Mouse (Mus musculus): ENCODE data around the gene 1700016H13Rik.

Gene 1700016H13Rik

DNA sequence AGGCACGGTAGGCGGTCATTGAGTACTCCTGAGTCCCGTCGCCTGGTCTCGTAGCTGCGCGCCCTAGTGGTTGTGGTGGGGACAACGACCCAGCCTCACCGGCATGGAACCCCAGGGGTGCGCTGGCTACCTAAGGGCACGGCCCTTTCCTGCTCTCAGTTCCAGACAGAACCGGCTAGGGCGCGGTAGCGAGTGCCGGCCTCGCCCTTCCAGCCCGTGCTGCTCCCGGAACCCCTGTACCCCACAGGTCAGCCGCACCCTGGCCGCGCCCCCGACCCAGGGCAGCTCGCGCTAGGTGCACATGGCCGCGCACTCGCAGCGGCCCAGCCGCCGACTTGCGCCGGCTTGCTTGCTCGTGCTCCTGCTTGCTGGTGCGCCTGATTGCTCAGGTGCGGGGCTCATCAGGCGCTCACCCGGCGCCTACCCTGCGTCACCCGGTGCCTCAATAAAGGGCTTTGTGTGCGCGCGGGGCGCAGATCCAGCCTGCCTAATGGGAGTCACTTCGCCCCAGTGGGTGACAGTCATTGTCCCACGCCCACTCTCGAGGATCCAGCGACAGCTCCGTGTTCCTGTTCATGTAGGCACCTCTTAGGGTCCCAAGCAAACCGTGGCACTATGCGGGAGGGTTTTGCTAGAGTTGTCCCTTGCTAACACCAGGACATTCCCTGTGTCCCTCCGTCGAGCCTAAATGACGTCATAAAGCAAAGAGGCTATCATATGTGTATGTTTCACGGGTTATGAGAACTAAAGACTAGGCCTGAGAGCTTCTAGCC, at the start of gene 1700016H13Rik:
TSS of gene 1700016H13Rik (minus strand) at position 665 of the 773 bp plus-strand sequence.
- peak; percentile 64 for DNase-seq (ENCODE audit: low read depth, low spot score)

DNA sequence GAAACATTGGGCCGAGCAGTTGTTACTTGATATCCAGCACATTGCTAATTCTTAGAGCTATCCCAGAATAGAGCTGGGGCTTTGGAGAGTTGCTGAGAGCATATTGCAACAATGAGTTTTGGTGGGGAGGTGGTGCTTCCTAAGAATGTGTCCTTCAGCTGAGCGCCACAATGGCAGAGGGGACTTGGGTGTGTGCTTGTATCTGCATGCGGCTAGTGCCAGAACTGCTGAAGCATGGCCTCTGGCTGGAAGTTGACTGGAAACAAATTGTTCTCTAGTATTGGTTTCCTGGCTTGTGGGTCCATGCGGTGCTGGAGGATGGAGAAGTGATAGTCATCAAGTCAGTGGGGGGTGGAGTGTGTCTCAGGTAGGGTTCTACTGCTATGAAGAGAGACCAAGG, 49.5 kb upstream of the 1700016H13Rik start:
- no peak for DNase-seq (ENCODE audit: low read depth, low spot score)

DNA sequence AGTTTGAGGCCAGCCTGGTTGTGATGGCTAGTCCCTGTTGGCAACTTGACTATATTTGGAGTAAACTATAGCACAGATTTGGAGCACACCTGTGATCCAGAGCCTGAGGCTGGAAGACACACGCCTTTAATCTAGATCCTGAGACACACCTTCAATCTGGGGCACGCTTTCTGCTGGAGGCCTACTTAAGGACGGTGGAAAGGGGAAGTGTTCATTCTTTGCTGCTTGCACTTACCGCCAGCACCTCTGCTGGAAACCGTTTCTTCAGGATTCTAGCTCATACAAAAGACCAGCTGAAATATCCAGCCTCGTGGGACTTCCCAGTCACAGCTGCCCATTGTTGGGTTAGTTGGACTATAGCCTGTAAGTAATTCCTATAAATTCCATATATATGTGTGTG, 46.7 kb upstream of the 1700016H13Rik start:
- no peak for DNase-seq (ENCODE audit: low read depth, low spot score)

DNA sequence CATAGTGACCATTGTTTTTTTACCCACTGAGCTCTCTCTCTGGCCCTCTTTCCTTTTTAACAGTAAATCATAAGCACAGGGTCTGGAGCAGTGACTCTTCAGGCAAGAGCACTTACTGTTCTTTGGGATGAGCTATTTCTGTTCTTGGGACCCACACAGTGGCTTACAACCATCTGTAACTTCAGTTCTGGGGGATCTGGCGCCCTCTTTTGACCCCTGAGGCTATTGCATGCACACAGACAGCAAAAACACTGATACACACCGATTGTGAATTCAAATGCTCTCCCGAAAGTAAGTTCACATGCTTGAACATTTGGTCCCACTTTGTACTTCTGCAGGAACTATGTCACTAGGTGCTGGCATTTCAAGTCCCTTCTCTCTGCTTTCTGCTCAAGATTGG, 45.7 kb upstream of the 1700016H13Rik start:
- no peak for DNase-seq (ENCODE audit: low read depth, low spot score)

DNA sequence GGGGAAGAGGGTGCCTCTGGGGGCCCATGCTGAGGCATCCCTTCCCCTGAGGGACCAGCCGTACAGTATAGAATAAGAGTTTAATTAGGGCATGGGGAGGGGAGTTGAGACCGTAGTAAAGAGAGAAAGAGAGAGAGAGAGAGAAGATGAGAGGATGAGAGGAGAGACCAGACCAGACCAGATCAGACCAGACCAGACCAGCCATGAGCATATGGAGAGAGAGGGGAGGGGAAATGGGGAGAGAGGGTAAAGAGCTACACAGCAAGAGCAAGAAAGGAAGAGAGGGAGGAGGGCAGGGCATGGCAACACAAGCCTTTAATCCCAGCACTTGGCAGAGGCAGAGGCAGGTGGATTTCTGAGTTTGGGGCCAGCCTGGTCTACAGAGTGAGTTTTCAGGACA, 44.9 kb upstream of the 1700016H13Rik start:
- DNase-seq (ENCODE audit: low read depth, low spot score), result no peak

DNA sequence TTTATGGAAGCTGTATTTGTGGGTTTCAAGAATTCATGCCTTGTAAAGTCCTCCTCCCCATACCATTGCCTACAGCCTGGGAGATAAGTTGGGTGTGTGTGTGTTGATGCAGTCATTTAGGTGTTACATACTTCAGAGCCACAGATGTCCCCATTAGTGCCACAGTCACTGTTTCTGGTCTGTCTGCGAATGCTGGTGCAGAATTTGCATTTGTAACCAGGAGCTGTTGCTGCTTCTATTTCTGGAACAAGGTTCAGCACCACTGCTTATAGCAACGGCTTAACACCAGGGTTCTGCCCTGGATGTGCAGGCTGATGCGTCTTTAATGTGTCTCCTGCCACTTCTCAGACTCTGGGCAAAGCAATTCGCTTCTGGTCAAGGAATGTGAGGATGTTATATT, 43.7 kb upstream of the 1700016H13Rik start:
- DNase-seq (ENCODE audit: low read depth, low spot score), result no peak

DNA sequence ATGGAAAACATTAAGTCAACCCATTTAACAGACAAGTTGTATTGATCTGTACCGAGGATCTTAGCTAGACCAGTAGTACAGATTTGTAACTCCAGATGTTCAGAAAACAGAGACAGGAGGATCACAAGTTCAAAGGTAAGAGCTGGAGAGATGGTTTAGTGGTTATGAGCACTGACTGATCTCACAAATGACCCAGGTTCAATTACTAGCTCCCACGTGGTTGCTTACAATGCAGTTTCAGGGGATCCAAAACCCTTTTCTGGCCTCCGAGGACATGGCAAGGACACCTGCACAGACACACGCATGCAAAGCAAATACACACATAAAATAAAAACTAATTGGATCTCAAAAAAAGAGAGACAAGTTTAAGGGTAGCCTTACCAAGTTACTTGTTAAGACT, 42.8 kb upstream of the 1700016H13Rik start:
- DNase-seq (ENCODE audit: low read depth, low spot score), result no peak

DNA sequence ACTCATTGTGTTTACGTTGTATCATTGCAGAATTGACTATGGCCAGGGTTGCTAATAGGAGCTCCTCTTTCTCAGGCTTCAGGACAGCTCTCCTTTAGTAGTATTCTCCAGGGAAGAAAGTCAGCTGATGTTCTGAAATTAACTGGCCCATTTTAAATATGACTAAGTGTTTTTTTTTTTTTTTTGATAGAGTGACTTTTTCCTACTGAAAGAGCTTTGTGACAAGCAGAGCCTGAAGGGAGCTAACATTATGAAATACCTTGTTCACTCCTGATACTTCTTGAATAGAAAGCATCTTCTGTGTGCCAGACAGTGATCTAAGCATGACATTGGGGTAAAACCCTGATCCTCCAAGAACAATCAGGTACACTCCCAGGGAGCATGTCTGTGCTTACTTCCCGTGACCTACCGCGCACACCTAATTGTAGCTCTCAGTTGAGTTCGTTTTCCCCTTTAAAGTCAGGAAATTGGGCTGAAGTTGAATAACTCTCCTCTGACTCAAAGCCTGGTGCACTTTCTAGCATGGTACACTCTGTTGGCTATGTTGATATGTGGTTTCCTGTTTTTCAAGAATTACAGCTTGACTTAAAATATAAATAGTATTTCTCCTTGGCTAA, 42.2 kb upstream of the 1700016H13Rik start:
- no peak for DNase-seq (ENCODE audit: low read depth, low spot score)

DNA sequence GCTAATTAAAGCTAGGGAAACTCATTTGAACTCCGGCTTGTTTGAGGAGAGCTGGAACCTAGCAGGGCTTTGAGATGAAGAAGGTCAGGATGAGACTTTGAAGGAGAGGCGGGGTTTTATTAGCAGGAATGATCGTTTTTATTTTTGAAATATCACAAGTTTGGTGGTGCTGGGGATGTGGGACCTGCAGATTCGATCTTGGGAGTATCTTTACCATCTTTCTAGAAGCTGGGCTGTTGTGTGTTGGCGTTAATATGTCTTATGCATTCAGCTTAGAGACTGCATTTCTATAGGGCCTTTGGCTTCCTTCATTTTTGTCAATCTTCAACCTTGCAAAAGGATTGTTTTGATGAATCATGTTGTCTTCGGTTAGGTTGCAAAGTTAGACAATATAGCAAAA, 38.3 kb upstream of the 1700016H13Rik start:
- DNase-seq (ENCODE audit: low read depth, low spot score), result no peak

DNA sequence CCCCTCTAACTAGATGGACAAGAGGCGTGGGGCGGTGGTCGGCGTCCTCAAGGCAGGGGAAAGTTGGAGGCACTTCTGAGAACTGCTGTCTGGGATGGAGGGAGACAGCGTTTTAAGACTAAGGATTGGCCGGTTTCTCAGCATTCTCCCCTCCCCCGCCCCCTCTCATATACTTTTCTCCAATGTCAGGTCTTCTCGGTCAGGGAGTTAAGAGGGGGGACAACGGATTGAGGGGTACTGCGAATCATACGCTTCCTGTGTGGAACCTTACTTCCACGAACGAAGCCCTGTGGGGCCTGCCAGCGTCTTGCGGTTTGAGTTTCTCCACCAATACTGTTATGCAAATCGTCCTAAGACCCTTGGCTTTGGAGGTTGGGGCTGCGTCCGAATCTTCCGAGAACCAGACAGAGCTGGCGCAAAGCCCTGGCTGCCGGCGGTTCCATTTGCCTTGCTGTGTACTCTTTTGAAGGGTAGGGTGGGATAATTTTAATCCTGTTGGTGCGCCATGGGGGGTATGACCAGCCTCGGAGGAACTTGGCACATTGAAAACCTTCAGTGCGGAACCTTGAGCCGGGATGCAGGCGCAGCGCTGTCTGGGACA, 37.3 kb upstream of the 1700016H13Rik start:
- peak; percentile 12 for DNase-seq (ENCODE audit: low read depth, low spot score)

DNA sequence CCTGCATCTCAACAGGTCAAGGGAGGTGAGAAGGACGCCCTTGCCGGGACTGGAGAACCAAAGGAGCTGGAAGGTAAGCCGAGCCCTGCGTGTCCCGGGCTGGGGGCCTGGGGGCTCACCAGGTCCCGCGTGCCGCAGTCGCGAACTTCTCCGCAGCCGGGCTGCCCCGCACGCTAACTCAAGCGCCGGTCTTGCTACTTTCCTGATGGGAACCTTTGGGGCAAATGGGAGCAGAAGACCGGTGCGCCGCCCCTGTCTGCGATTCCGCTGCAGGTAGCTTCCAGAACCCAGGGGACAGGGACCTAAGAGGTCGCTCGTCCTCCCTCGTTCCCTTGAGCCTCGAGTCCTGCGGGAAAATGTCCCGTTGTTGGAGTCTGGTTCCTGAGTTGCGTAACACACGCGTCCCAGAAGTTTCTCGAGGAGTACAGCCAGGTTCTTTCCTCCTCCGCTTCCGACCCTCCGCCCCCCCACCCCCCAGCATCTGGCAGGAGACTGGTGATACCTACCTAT, 36.8 kb upstream of the 1700016H13Rik start:
- no peak for DNase-seq (ENCODE audit: low read depth, low spot score)

DNA sequence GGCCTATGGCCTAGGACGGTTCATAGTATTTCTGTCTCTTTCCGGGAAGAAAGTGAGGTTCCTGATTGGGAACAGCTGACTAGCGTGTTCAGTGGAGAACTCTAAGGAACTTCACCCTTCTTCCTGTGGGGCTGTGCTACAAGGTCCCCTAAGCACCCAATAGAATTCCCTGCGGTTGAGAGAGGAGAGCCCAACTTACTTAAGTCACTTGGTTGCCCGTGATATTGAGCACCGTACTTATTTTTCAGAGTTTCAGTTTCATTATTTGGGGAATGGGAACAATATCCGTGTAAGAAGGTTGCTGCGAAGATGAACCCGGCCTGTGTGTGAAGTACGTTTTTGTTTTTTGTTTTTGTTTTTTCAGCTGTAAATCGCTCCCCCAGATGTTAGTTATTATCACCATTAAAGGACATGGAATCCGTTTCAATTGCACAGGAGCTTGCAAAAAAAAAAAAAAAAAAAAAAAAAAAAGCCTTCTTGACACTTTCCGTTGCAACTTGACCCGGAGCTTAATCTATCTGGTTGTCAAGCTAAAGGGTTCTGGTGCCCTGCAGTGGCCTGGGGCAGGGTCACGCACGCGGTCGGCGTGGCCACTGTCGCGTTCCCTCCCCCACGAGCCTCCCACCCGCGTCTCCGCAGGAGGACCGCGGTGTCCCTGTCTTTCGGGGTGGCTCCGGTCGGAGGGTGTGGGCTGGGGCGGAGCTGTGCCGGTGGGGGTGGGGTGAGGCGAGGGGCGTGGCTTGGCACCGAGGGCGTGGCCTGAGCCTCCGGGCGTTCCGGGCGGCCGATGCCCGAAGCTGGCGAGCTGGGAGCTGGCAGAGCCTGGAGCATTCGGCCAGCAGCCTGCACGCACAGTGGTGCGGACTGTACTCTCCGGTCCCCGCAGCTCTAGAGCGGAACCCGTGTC, 36.1 kb upstream of the 1700016H13Rik start, which contains the start of gene Aff1:
TSS of gene Aff1 (plus strand) at position 751 of the 907 bp plus-strand sequence.
- peak; percentile 63 for DNase-seq (ENCODE audit: low read depth, low spot score)

DNA sequence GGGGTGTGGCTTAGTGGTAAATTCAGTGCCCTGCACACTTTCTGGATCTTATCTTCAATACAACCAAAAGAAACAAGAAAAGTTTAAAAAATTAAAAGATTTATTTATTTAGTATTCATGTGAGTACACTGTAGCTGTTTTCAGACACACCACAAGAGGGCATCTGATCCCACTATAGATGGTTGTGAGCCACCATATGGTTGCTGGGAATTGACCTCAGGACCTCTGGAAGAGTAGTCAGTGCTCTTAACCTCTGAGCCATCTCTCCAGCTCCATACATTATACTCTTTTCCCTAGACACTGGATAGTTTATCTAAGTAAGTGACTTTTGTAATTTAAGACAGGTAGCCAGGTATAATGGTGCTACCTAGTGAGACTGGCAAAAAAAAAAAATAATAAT, 35.4 kb upstream of the 1700016H13Rik start:
- DNase-seq (ENCODE audit: low read depth, low spot score), result no peak

DNA sequence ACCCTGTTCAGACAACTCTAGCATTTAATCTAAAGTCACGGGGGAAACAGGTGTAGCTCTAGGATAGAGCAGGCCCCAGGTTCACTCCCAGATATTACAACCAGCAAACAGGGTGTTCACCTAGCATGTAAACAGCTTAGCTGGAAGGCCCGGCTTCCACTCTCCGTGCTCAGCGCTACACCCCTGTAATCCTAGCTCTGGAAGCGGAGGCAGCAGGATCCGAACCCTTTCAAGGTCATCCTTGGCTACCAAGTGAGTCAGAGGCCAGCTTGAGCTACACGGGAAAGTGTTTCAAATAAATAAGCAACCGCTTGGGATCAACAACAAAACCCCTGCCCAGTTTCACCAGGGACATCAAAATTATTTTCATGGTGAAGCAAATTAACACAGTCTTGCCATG, 34.4 kb upstream of the 1700016H13Rik start:
- DNase-seq (ENCODE audit: low read depth, low spot score), result no peak

DNA sequence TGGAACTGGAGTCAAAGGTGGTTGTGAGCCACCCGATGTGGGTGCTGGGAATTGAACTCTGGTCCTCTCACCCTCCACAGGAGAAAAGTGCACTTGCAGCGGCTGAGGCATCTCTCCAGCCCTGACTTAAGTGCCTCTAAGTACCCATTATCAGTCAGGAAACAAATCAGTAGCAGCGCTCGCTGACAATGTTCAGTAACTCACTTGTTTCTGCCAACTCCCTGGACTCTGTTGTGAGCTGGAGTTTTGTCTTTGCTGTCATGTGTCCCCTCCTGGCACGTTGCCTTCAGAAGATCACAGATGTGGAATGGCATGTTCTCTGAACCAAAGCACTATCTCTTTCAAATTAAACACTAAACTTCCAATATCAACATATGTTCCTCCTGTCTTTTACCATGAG, 33.8 kb upstream of the 1700016H13Rik start:
- DNase-seq (ENCODE audit: low read depth, low spot score), result no peak

DNA sequence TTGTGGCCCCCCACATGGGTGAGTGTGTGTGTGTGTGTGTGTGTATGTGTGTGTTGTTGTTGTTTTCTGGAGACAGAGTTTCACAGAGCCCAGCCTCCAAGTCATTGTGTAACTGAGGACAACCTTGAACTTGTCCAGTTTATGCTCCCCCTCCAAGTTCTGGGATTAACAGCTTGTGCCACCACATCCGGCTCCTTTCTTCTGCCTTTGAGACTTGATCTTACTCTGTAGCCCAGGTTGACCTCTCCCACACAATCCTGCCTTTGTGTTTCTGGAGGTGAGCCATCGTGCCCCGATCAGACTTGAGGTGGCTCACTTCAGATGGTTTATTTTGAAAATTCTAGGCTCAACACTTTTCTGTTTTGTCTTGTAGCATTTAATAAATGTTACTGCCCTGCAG, 26.0 kb upstream of the 1700016H13Rik start:
- no peak for DNase-seq (ENCODE audit: low read depth, low spot score)

DNA sequence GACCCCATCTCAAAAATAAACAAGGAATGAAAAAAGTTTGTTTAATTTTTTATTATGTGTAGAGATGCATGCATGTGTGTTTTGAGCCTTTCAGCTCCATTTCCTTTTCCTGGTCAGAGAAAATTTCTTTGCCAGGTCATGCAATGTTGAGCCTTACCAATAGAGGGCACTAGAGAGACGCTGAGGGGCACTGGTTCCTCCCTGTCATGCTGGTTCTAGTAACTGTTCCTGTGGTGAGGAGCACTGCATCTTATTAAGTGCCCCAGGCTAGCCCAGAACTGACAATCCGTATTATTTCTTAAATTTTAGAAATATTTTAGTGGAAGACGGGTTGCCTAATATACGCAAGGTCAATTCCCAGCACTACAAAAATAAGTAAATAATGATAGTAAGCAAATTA, 24.6 kb upstream of the 1700016H13Rik start:
- DNase-seq (ENCODE audit: low read depth, low spot score), result peak; percentile 76

DNA sequence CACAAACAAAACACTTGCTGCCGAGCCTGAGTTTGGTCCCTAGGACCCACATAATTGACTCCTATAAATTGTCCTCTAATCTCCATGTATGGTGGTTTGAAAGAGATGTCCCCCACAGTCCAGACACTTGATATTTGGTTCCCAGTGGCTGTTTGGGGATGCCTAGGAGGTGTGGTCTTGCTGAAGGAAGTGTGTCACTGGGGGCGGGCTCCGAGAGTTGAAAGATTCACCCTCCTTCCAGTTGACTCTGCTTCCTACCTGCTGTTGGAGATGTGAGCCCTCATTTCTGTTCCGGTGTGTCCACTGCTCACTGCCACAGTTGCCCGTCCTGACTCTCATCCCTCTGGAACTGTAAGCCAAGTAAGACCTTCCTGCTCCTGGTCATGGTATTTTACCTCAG, 23.2 kb upstream of the 1700016H13Rik start:
- no peak for DNase-seq (ENCODE audit: low read depth, low spot score)

DNA sequence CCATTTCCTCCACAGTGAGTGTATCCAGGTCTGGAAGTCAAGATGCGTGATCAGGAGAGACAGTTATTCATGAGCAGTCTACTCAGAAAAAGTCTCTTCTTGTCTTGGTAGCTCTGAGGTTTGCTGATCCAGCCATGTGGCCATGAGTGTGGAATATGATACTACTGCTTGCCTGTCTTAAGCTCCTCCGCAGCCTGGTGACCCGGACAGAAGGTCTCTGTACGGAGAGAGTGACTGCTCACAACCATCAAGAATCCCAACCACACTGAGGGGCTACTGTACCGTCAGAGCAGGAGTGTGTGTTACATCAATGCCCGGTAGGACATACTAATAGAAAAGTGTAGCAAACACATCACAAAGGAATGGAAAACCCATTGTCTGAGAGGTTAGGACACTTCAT, 22.1 kb upstream of the 1700016H13Rik start:
- DNase-seq (ENCODE audit: low read depth, low spot score), result no peak

DNA sequence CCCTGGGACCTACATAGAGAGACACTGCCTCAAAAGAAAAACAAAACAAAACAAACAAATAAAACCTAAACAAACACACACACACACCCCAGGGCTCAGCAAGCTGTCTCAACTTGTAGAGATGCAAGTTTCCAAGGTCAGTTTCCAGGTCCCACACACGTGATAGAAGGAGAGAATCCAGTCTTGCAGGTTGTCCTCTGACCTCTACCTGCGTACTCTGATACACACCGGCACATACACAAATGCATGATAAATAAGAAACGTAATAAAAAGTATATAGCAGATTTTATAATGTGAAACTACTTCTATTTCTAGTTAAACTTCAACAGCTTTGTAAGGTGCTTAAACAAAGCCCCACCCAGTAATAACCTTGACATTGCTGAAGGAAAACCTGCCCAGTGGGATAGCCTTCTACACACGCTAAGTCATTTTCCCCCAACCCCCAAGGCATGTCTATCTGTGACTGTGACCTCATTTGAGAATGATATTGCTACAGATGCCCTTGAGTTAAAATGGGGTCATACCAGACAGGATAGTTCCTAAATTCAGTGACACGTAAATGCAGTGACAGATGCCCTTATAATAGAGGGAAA, 20.6 kb upstream of the 1700016H13Rik start:
- DNase-seq (ENCODE audit: low read depth, low spot score), result no peak

DNA sequence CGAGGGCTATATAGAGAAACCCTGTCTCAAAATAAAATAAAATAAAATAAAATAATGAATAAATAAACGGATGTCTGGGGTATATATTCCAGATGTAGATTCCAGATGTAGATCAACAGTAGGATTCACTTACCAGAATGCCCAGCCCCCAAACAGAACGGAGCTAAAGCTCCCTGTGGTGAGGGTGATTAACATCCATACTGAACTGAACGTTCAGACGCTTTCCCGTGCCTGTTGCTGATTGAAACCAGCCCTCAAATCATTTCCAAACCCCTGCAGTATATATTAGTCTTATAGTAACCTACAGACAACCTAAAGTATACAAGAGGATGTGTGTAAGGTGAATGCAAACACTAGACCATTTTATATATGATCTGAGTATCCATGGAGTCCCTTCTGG, 18.7 kb upstream of the 1700016H13Rik start:
- peak; percentile 75 for DNase-seq (ENCODE audit: low read depth, low spot score)

Data from forelimb bud, embryonic 11.5 days (tissue).